22 mouse cellular contexts compared by ENCODE assay signal in genomic region chr11:106353188-106353587, GRCm38 (mm10). TPM values are rescaled to one million over a fixed set of nuclear protein-coding genes. Genes with fewer than 3 reads are reported as not detected.
DNase-seq lines count a peak whose midpoint lies in the region; TF ChIP-seq lines count a peak whose summit lies in the region.
"Had no signal": no experiment of that assay in that cellular context is flagged by ENCODE, and none has a peak within 500 bp of the region (broad histone marks: within the 10 kb centered on the region; RNA-seq: fewer than 3 reads in every experiment).

Gene Scn4a (minus strand): TSS chr11:106353288.

- no peak for TF ChIP-seq CTCF in heart, adult 2 months (IDR thresholded peaks at IDR 0.05)
- no peak for TF ChIP-seq CTCF in gastrocnemius, adult 2 months (IDR thresholded peaks at IDR 0.05)

- no peak for DNase-seq in heart, adult 2 months
- no peak for DNase-seq in heart, postnatal 25 days (ENCODE audit: low spot score)
- no peak for DNase-seq in gastrocnemius, adult 2 months
- no peak for DNase-seq in gastrocnemius, postnatal 25 days
- no peak for DNase-seq in kidney, adult 8-10 months
- DNase-seq in embryo, embryonic 10 days (ENCODE audit: low spot score), result no peak
- no peak for DNase-seq in adipocyte (ENCODE audit: low spot score)
- DNase-seq: adrenal gland, adult 2 months; adrenal gland, postnatal 36 days; cerebellum, adult 2 months; cerebellum, postnatal 10 days; embryo, embryonic 11 days; kidney, adult 2 months had no signal

- TF ChIP-seq EP300 in heart, adult 2 months (IDR thresholded peaks at IDR 0.05; ENCODE audit: insufficient read depth, low read depth, low read length), result no peak

- no peak within 1 kb of the TSS for H3K4me3 ChIP-seq in heart, adult 2 months
- H3K4me3 ChIP-seq in gastrocnemius, adult 2 months, result peak within 1 kb of the TSS; percentile 48
- H3K4me3 ChIP-seq: embryonic facial prominence, embryonic 15.5 days; erythroblast, embryonic 14.5 days; forebrain, embryonic 10.5 days; heart, embryonic 13.5 days; hindbrain, embryonic 10.5 days had no signal

- no peaks in the 10 kb centered on the region for H3K27me3 ChIP-seq in heart, adult 2 months (ENCODE audit: control insufficient read depth, insufficient read depth, low read length)
- H3K27me3 ChIP-seq: embryonic facial prominence, embryonic 15.5 days; heart, embryonic 13.5 days had no signal

- H3K36me3 ChIP-seq in heart, adult 2 months (ENCODE audit: control insufficient read depth, insufficient read depth, low read length), result no peaks in the 10 kb centered on the region
- H3K36me3 ChIP-seq: embryonic facial prominence, embryonic 15.5 days; forebrain, embryonic 10.5 days; heart, embryonic 13.5 days; hindbrain, embryonic 10.5 days had no signal

- H3K27ac ChIP-seq in heart, adult 2 months, result no peak within 1 kb of the TSS
- peak within 1 kb of the TSS; percentile 91 for H3K27ac ChIP-seq in gastrocnemius, adult 2 months
- H3K27ac ChIP-seq: embryonic facial prominence, embryonic 15.5 days; forebrain, embryonic 10.5 days; heart, embryonic 13.5 days; hindbrain, embryonic 10.5 days; hindbrain, embryonic 14.5 days had no signal

- no peaks in the 10 kb centered on the region for H3K79me2 ChIP-seq in heart, adult 2 months (replicated peaks; ENCODE audit: control insufficient read depth, insufficient read depth, low read length)

- 75% methylated on average over 12 of the region's 12 CpGs for WGBS in heart, adult 2 months

- intact Hi-C loops in heart, adult 2 months (cut with DNase I), result no loop called here
- intact Hi-C loops in heart, postnatal 25 days (cut with DNase I), result no loop called here
- intact Hi-C loops in gastrocnemius, adult 2 months (cut with DNase I), result no loop called here

- no peak for TF ChIP-seq POLR2A in heart, adult 2 months (IDR thresholded peaks at IDR 0.05; ENCODE audit: insufficient read depth, low read depth, low read length)

- H3K9ac ChIP-seq in heart, adult 2 months (ENCODE audit: low read depth, low read length), result no peak within 1 kb of the TSS
- H3K9ac ChIP-seq: embryonic facial prominence, embryonic 15.5 days; heart, embryonic 13.5 days; hindbrain, embryonic 14.5 days had no signal

- H3K4me1 ChIP-seq in heart, adult 2 months (ENCODE audit: control insufficient read depth, insufficient read depth, low read length), result peaks cover 4% of the 10 kb centered on the region; the same call in 1 of the 2 replicates
- H3K4me1 ChIP-seq: embryonic facial prominence, embryonic 15.5 days had no signal

RNA-seq across cellular contexts. Expression of gene Scn4a, which starts in this region (rescaled TPM):
- 10 to 100 TPM; 22.1 to 22.8 TPM for total RNA-seq in heart, adult 2 months (2021)
- polyA plus RNA-seq in heart, adult 2 months (2012; rRNA removed), result 11.9 and 20.7 TPM in 2 replicates
- total RNA-seq in heart, postnatal 25 days (2021), result 1 to 10 TPM; 9.7 to 9.9 TPM
- total RNA-seq in gastrocnemius, adult 2 months (2021), result 100 to 1,000 TPM; 439 to 468 TPM
- total RNA-seq in gastrocnemius, postnatal 25 days (2021), result 100 to 1,000 TPM; 310 to 342 TPM
- total RNA-seq: granulocyte monocyte progenitor cell, adult 5-6 weeks had no signal
- polyA plus RNA-seq: erythroblast, embryonic 14.5 days; forebrain, embryonic 10.5 days; forebrain, embryonic 14.5 days; hindbrain, embryonic 14.5 days; intestine, embryonic 16.5 days had no signal

Comparison
In these comparisons a context has a peak if more than half of its experiments do, and no peak if none do; other contexts are left out.
1. RNA of gene Scn4a (total RNA-seq): 439 to 468 TPM in gastrocnemius, adult 2 months and 310 to 342 TPM in gastrocnemius, postnatal 25 days; 22.1 to 22.8 TPM in heart, adult 2 months and 9.7 to 9.9 TPM in heart, postnatal 25 days; every median in the first group is over 10 times any median in the second.